Mouse (Mus musculus) CH12.LX (cell line): Measurements from ENCODE around the gene Olfr992. TPM values are rescaled to one million over a fixed set of nuclear protein-coding genes. Genes with fewer than 3 reads are reported as not detected.
"Not testable (repeated sequence)": the region's sequence is repeated elsewhere in the genome, so short reads cannot be mapped to it uniquely, and the experiment has no call there.

Experiments used
- DNase-seq: peaks from one replicate; pipeline ENCODE4 v3.0.0-alpha.2; 2013; ENCODE audit errors: extremely low read depth
- H3K27ac ChIP-seq: 2 replicates; pipeline ENCODE4 v1.5.1; 2012; ENCODE audit warnings: low read depth, mild to moderate bottlenecking, control low read depth, moderate library complexity; ENCODE audit not compliant: insufficient read depth
- H3K27me3 ChIP-seq: replicated peaks from 2 replicates; pipeline ENCODE3; 2012; ENCODE audit warnings: inconsistent platforms
- H3K36me3 ChIP-seq, 2 experiments: replicated peaks in 1 of 2; 2 replicates each; pipeline versions ENCODE3 to v1.6.1; 2012; ENCODE audit warnings: inconsistent platforms in 1 of 2, low read length in 1 of 2, mild to moderate bottlenecking in 1 of 2, mixed read lengths in 1 of 2, moderate library complexity in 1 of 2; ENCODE audit not compliant: control insufficient read depth in 1 of 2, insufficient read depth in 1 of 2
- H3K4me1 ChIP-seq, 2 experiments: 2 replicates each; pipeline ENCODE4 v1.6.1; 2012; ENCODE audit warnings: inconsistent platforms in 1 of 2, moderate library complexity in 1 of 2; ENCODE audit not compliant: insufficient read depth in 2 of 2, control insufficient read depth in 1 of 2
- H3K4me2 ChIP-seq: 2 replicates; pipeline ENCODE4 v1.6.1; 2012; ENCODE audit warnings: low read depth, mild to moderate bottlenecking, control low read depth; ENCODE audit not compliant: poor library complexity, insufficient read depth, severe bottlenecking
- H3K4me3 ChIP-seq, 3 experiments: fragments of 150-350 bp in 1 of 3; sonication (generic) in 1 of 3; replicated peaks in 1 of 3; 2 replicates each; pipeline versions ENCODE3 to v1.5.1; 2011 to 2012; ENCODE audit warnings: low read depth in 2 of 3, low read length in 2 of 3, mild to moderate bottlenecking in 2 of 3, moderate library complexity in 2 of 3, control low read depth in 1 of 3, improper control_type of control experiment in 1 of 3, inconsistent platforms in 1 of 3, mixed read lengths in 1 of 3; ENCODE audit not compliant: poor library complexity in 1 of 3
- H3K79me2 ChIP-seq: replicated peaks from 2 replicates; pipeline ENCODE4 v1.6.1; 2012; ENCODE audit warnings: mild to moderate bottlenecking, moderate library complexity; ENCODE audit not compliant: control insufficient read depth, poor library complexity, insufficient read depth, severe bottlenecking; ENCODE audit errors: extremely low read depth
- H3K9ac ChIP-seq: 2 replicates; pipeline ENCODE4 v1.6.1; 2012; ENCODE audit warnings: low read depth, mild to moderate bottlenecking, control low read depth, moderate library complexity; ENCODE audit not compliant: insufficient read depth
- H3K9me3 ChIP-seq: replicated peaks from 2 replicates; pipeline ENCODE3; 2012; ENCODE audit warnings: low read length, inconsistent platforms, mixed read lengths
- CHD1 ChIP-seq: IDR thresholded peaks from 2 replicates; pipeline ENCODE4 v1.6.1; 2012; ENCODE audit warnings: low read depth, low read length, improper control_type of control experiment, inconsistent platforms
- ELF1 ChIP-seq: IDR thresholded peaks from 2 replicates; pipeline ENCODE4 v1.6.1; 2014; ENCODE audit warnings: low read depth, mild to moderate bottlenecking, inconsistent platforms, low read length, improper control_type of control experiment
- JUN ChIP-seq: IDR thresholded peaks from 2 replicates; pipeline ENCODE4 v1.6.1; 2011; ENCODE audit warnings: low read depth, mild to moderate bottlenecking, low read length, improper control_type of control experiment, moderate library complexity; ENCODE audit not compliant: insufficient read depth
- SMC3 ChIP-seq: IDR thresholded peaks from 2 replicates; pipeline ENCODE4 v1.6.1; 2011; ENCODE audit warnings: low read depth, low read length, improper control_type of control experiment
- TBP ChIP-seq: conservative IDR thresholded peaks from 2 replicates; pipeline ENCODE4 v1.6.1; 2011; ENCODE audit warnings: low read depth, low read length, improper control_type of control experiment
- dilution Hi-C: fragments of 300-500 bp; cut with MboI; formaldehyde crosslinking; loops from 2 replicates; pipeline ENCODE4 v1.14.3; 2020; ENCODE audit warnings: low sequenced_read_pairs; ENCODE audit not compliant: extremely low pct_unique_long_range_greater_than_20kb, extremely low pct_ligation_motif_present
- in situ Hi-C: fragments of 300-500 bp; cut with MboI; formaldehyde crosslinking; loops from 3 replicates; pipeline ENCODE4 v1.14.3; 2019; ENCODE audit warnings: low sequenced_read_pairs, low pct_ligation_motif_present, low pct_unique_long_range_greater_than_20kb, mixed read lengths
- polyA plus RNA-seq: library from polyadenylated mRNA; unstranded; fragments of >175 nt; gene quantifications from 2 replicates; pipeline ENCODE4 v1.2.1, GENCODE M21; 2012; ENCODE audit warnings: low read depth; ENCODE audit not compliant: insufficient read length
- total RNA-seq, 2 experiments: library from RNA; depleted of rRNA; stranded (reverse); fragments of 300-350 nt in 1 of 2; fragments of >200 nt in 1 of 2; gene quantifications; 2 replicates each; pipeline ENCODE4 v1.2.3; 2012 to 2014

The Olfr992 gene
- total and polyA plus RNA-seq, 3 experiments = not detected

DNA sequence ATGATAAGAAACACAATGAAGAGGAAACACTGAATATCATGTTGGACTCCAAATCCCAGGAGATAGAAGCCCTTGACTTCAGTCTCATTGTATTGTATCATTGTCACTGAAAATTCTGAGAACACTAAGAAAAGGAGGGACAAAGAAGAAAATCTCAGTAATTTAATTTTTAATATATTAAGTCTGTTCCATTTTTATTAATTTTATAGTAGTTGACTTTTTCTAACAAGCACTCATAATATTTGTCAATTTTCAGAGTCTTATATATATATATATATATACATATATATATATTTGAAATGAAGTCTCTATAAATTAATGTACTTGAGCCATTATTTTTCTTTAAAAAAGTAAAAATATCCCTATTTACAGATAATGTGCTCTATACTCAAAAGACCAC lies 5.5 kb upstream of the Olfr992 start, which contains the start of gene Olfr993:
Olfr993 (minus strand) TSS at position 101 of the 400 bp plus-strand sequence.
- TF ChIP-seq TBP (no peak), CHD1 (no peak), SMC3 (no peak), ELF1 (no peak), JUN (no peak)

DNA sequence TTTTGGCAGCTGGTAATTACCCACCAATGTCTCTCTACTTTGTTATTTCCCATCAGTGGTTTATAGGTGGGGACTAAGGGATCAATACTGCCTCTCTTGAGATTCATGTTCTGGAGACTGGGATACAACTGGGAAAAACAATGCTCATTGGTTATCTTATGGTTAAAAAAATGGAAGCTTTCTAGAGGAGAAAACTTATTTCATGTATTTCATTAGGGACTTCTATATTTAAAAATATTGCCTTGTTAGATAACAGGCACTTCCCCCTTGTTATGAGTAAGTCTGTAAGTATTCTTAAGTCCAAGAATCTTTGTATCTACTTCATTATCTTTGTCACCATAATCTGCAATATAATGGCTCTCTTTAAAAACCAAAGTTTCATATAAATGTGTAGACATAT lies 46.1 kb downstream of the Olfr992 start, which contains the start of gene Olfr988:
Olfr988 (minus strand) TSS at position 101 of the 400 bp plus-strand sequence.
- H3K27ac ChIP-seq, H3K79me2 ChIP-seq, H3K9me3 ChIP-seq, H3K4me1 ChIP-seq, in situ Hi-C loops, H3K9ac ChIP-seq, H3K27me3 ChIP-seq, H3K4me2 ChIP-seq, DNase-seq, H3K36me3 ChIP-seq, dilution Hi-C loops, H3K4me3 ChIP-seq: not testable (repeated sequence)

More for the DNA sequence above, 5.5 kb upstream of the Olfr992 start, which contains the start of gene Olfr993:
- dilution Hi-C loops = no loop called here
- no peak within 1 kb of the TSS for H3K9ac ChIP-seq
- no peak within 1 kb of the TSS for H3K27ac ChIP-seq
- H3K79me2 ChIP-seq = no peaks in the 10 kb centered on the region
- no peaks in the 10 kb centered on the region for H3K9me3 ChIP-seq
- H3K36me3 ChIP-seq = no peaks in the 10 kb centered on the region
- no peaks in the 10 kb centered on the region for H3K27me3 ChIP-seq
- no peak for DNase-seq
- in situ Hi-C loops = no loop called here
- no peak within 1 kb of the TSS for H3K4me3 ChIP-seq
- H3K4me2 ChIP-seq = no peak within 1 kb of the TSS
- no peaks in the 10 kb centered on the region for H3K4me1 ChIP-seq

Other genes with a start within 250 kb of the Olfr992 start
- gene Lrrc55, start 212.3 kb downstream of the Olfr992 start, total RNA-seq (2012; rRNA removed) = 0.04 TPM in 1 of 2 replicates, not detected in the other
- gene Lrrc55, start 212.3 kb downstream of the Olfr992 start, total RNA-seq (2014; rRNA removed) = not detected in 2 replicates
- gene Lrrc55, start 212.3 kb downstream of the Olfr992 start, polyA plus RNA-seq = 0.08 TPM in 1 of 2 replicates, not detected in the other
- not detected in 2 replicates for gene Olfr987, start 70.2 kb downstream of the Olfr992 start, total RNA-seq (2012; rRNA removed)
- not detected in 2 replicates for gene Olfr987, start 70.2 kb downstream of the Olfr992 start, total RNA-seq (2014; rRNA removed)
- gene Olfr987, start 70.2 kb downstream of the Olfr992 start, polyA plus RNA-seq = not detected in 2 replicates
- gene Olfr988, start 46.2 kb downstream of the Olfr992 start, total RNA-seq (2012; rRNA removed) = not detected in 2 replicates
- not detected in 2 replicates for gene Olfr988, start 46.2 kb downstream of the Olfr992 start, total RNA-seq (2014; rRNA removed)
- not detected in 2 replicates for gene Olfr988, start 46.2 kb downstream of the Olfr992 start, polyA plus RNA-seq
- not detected in 2 replicates for gene Olfr993, start 5.4 kb upstream of the Olfr992 start, total RNA-seq (2012; rRNA removed)
- gene Olfr993, start 5.4 kb upstream of the Olfr992 start, total RNA-seq (2014; rRNA removed) = not detected in 2 replicates
- not detected in 2 replicates for gene Olfr993, start 5.4 kb upstream of the Olfr992 start, polyA plus RNA-seq
- not detected in 2 replicates for gene Olfr994, start 27.0 kb upstream of the Olfr992 start, total RNA-seq (2012; rRNA removed)
- gene Olfr994, start 27.0 kb upstream of the Olfr992 start, total RNA-seq (2014; rRNA removed) = not detected in 2 replicates
- gene Olfr994, start 27.0 kb upstream of the Olfr992 start, polyA plus RNA-seq = not detected in 2 replicates
- gene Olfr995, start 34.2 kb upstream of the Olfr992 start, total RNA-seq (2012; rRNA removed) = not detected in 2 replicates
- gene Olfr995, start 34.2 kb upstream of the Olfr992 start, total RNA-seq (2014; rRNA removed) = not detected in 2 replicates
- gene Olfr995, start 34.2 kb upstream of the Olfr992 start, polyA plus RNA-seq = not detected in 2 replicates
- not detected in 2 replicates for gene 4833423E24Rik, start 109.6 kb upstream of the Olfr992 start, total RNA-seq (2012; rRNA removed)
- gene 4833423E24Rik, start 109.6 kb upstream of the Olfr992 start, total RNA-seq (2014; rRNA removed) = not detected in 2 replicates
- not detected in 2 replicates for gene 4833423E24Rik, start 109.6 kb upstream of the Olfr992 start, polyA plus RNA-seq
- not detected in 2 replicates for gene Olfr996, start 169.7 kb upstream of the Olfr992 start, total RNA-seq (2012; rRNA removed)
- gene Olfr996, start 169.7 kb upstream of the Olfr992 start, total RNA-seq (2014; rRNA removed) = not detected in 2 replicates
- gene Olfr996, start 169.7 kb upstream of the Olfr992 start, polyA plus RNA-seq = not detected in 2 replicates
- not detected in 2 replicates for gene Olfr998, start 179.5 kb upstream of the Olfr992 start, total RNA-seq (2012; rRNA removed)
- not detected in 2 replicates for gene Olfr998, start 179.5 kb upstream of the Olfr992 start, total RNA-seq (2014; rRNA removed)
- not detected in 2 replicates for gene Olfr998, start 179.5 kb upstream of the Olfr992 start, polyA plus RNA-seq
- not detected in 2 replicates for gene Olfr1000, start 202.4 kb upstream of the Olfr992 start, total RNA-seq (2012; rRNA removed)
- gene Olfr1000, start 202.4 kb upstream of the Olfr992 start, total RNA-seq (2014; rRNA removed) = not detected in 2 replicates
- gene Olfr1000, start 202.4 kb upstream of the Olfr992 start, polyA plus RNA-seq = not detected in 2 replicates
- gene Olfr1002, start 241.2 kb upstream of the Olfr992 start, total RNA-seq (2012; rRNA removed) = not detected in 2 replicates
- not detected in 2 replicates for gene Olfr1002, start 241.2 kb upstream of the Olfr992 start, total RNA-seq (2014; rRNA removed)
- gene Olfr1002, start 241.2 kb upstream of the Olfr992 start, polyA plus RNA-seq = not detected in 2 replicates